Mouse (Mus musculus) liver, embryonic 14.5 days (tissue): ENCODE results near the gene Raver1. TPM values are rescaled to one million over a fixed set of nuclear protein-coding genes. Genes with fewer than 3 reads are reported as not detected.

Experiments used
- ATAC-seq: fragments of 200-750 bp; cut with Nextera tagmentation; 2 replicates; pipeline ENCODE4 v1.8.0; 2017; ENCODE audit warnings: moderate number of reproducible peaks, mild to moderate bottlenecking, moderate library complexity; ENCODE audit not compliant: insufficient read depth
- DNase-seq, 3 experiments: peaks; one replicate each; pipeline ENCODE4 v3.0.0-alpha.2; 2012 to 2013; ENCODE audit warnings: low read depth in 3 of 3, low spot score in 3 of 3
- H3K27ac ChIP-seq: fragments of 300-500 bp; sonication (generic); 2 replicates; pipeline ENCODE4 v1.5.1; 2014; ENCODE audit warnings: moderate library complexity, mild to moderate bottlenecking, control low read depth, inconsistent platforms
- H3K27me3 ChIP-seq: fragments of 300-500 bp; sonication (generic); 2 replicates; pipeline ENCODE4 v1.6.1; 2014; ENCODE audit warnings: mild to moderate bottlenecking, low read length, moderate library complexity; ENCODE audit not compliant: control insufficient read depth, insufficient read depth
- H3K36me3 ChIP-seq: fragments of 300-500 bp; sonication (generic); replicated peaks from 2 replicates; pipeline ENCODE4 v1.6.1; 2014; ENCODE audit warnings: low read depth; ENCODE audit not compliant: control insufficient read depth, insufficient read depth
- H3K4me1 ChIP-seq, 2 experiments: fragments of 200-500 bp in 1 of 2; fragments of 300-500 bp in 1 of 2; sonication (generic) in 1 of 2; replicated peaks; 2 replicates each; pipeline ENCODE4 v1.6.1; 2012 to 2014; ENCODE audit warnings: antibody characterized with exemption in 1 of 2, inconsistent platforms in 1 of 2, low read length in 1 of 2; ENCODE audit not compliant: control insufficient read depth in 2 of 2, insufficient read depth in 2 of 2
- H3K4me2 ChIP-seq: fragments of 300-500 bp; sonication (generic); 2 replicates; pipeline ENCODE4 v1.6.1; 2014; ENCODE audit warnings: low read depth, mild to moderate bottlenecking, control low read depth, moderate library complexity
- H3K4me3 ChIP-seq, 2 experiments: fragments of 200-500 bp in 1 of 2; fragments of 300-500 bp in 1 of 2; sonication (generic) in 1 of 2; 2 replicates each; pipeline ENCODE4 v1.5.1; 2012 to 2014; ENCODE audit warnings: low read depth in 2 of 2, low read length in 2 of 2, mild to moderate bottlenecking in 2 of 2, control low read depth in 1 of 2, inconsistent platforms in 1 of 2, moderate library complexity in 1 of 2; ENCODE audit not compliant: insufficient read depth in 1 of 2
- H3K9ac ChIP-seq: fragments of 300-500 bp; sonication (generic); replicated peaks from 2 replicates; pipeline ENCODE4 v1.6.1; 2014; ENCODE audit warnings: mild to moderate bottlenecking, control low read depth, moderate library complexity
- H3K9me3 ChIP-seq: fragments of 300-500 bp; sonication (generic); 2 replicates; pipeline ENCODE4 v1.6.1; 2016; ENCODE audit warnings: low read length, mixed read lengths; ENCODE audit not compliant: control insufficient read depth
- CTCF ChIP-seq: IDR thresholded peaks from 2 replicates; pipeline ENCODE4 v1.5.1; 2016; ENCODE audit warnings: antibody characterized with exemption, low read depth, control low read depth
- EP300 ChIP-seq: IDR thresholded peaks from 2 replicates; pipeline ENCODE4 v1.6.1; 2016; ENCODE audit warnings: antibody characterized with exemption, low read depth
- WGBS: fragments of 180-500 bp; shearing (Covaris S2); extraction: QIAGEN DNeasy Blood & Tissue Kit; methylation state at CpG from one replicate; pipeline ENCODE4 v1.1.7; 2014; ENCODE audit not compliant: insufficient replicate concordance; 5-methylcytosine and 5-hydroxymethylcytosine counted together
- polyA plus RNA-seq, 2 experiments: library from polyadenylated mRNA; depleted of rRNA in 1 of 2; stranded (reverse) in 1 of 2; unstranded in 1 of 2; fragments of >200 nt; fragmentation: Nextera tagmentation in 1 of 2; extraction: Ambion mirVana in 1 of 2; gene quantifications; 2 replicates each; pipeline versions ENCODE4 v1.2.1 to v1.2.3; 2012 to 2014

Gene Raver1
- polyA plus RNA-seq, 2 experiments: 21.4 to 23.4 TPM

DNA sequence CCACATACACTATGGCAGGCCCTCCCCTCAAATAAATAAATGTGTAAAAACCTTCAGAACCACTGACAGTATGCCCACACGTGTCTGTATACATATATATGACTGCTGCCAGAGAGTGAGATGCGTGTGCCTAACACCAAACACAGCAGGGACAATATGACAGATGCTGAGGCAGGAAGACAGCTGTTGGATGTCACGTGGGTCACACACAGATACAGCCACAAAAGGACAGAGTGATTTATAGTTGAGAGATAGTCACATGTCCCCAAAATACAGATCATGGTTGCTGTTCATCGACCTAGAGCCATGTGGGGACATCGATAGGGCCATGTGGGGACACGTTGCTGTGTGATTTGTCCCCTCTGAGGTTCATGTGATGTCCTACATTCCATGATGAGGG, 25.3 kb upstream of the Raver1 start:
- Histone ChIP-seq H3K9me3 (no peaks in the 10 kb centered on the region), H3K4me1 (no peaks in the 10 kb centered on the region), H3K36me3 (no peaks in the 10 kb centered on the region), H3K9ac (no peak overlapping the region), H3K4me3 (no peak overlapping the region), H3K4me2 (no peak overlapping the region), H3K27ac (no peak overlapping the region), H3K27me3 (no peaks in the 10 kb centered on the region)
- TF ChIP-seq EP300: no peak
- TF ChIP-seq CTCF: no peak
- 59% methylated on average over 6 of the region's 6 CpGs for WGBS
- ATAC-seq (no peak), DNase-seq (no peak)

- H3K4me2 ChIP-seq: no peak overlapping the region
- TF ChIP-seq CTCF (no peak), EP300 (no peak)
- H3K36me3 ChIP-seq: no peaks in the 10 kb centered on the region
- ATAC-seq (no peak), DNase-seq (no peak)
- no peak overlapping the region for H3K4me3 ChIP-seq
- no peak overlapping the region for H3K27ac ChIP-seq
- H3K9ac ChIP-seq: no peak overlapping the region
- 81% methylated on average over 8 of the region's 8 CpGs for WGBS
- H3K27me3 ChIP-seq: no peaks in the 10 kb centered on the region
- no peaks in the 10 kb centered on the region for H3K4me1 ChIP-seq
- no peaks in the 10 kb centered on the region for H3K9me3 ChIP-seq
These were observed 23.3 kb upstream of the Raver1 start for GRCm38 (mm10) chr9:21115105-21115504.

DNA sequence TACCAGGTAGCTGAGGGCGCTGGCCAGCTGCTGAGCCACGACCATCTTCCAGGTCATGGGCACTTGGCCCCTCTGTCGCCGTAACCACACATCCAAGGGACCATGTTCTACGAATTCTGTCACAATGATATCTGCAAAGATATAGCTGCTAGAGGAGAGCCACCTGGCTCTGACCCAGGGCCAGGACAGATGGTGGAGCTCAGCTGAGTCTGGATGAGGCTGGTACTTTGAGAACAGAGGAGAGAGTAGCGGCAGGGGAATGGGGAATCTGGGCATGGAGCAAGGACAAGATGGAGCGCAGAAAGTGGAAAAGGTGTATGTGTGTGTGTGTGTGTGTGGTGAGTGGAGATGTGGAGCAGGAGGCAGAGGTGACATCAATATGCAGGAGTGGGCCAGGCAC, 22.4 kb upstream of the Raver1 start:
- no peak overlapping the region for H3K4me2 ChIP-seq
- TF ChIP-seq CTCF (no peak), EP300 (no peak)
- H3K4me1 ChIP-seq: no peaks in the 10 kb centered on the region
- no peak overlapping the region for H3K27ac ChIP-seq
- no peaks in the 10 kb centered on the region for H3K36me3 ChIP-seq
- ATAC-seq (no peak), DNase-seq (no peak)
- H3K9ac ChIP-seq: no peak overlapping the region
- H3K27me3 ChIP-seq: no peaks in the 10 kb centered on the region
- WGBS: 75% methylated on average over 7 of the region's 7 CpGs
- no peak overlapping the region for H3K4me3 ChIP-seq
- no peaks in the 10 kb centered on the region for H3K9me3 ChIP-seq

DNA sequence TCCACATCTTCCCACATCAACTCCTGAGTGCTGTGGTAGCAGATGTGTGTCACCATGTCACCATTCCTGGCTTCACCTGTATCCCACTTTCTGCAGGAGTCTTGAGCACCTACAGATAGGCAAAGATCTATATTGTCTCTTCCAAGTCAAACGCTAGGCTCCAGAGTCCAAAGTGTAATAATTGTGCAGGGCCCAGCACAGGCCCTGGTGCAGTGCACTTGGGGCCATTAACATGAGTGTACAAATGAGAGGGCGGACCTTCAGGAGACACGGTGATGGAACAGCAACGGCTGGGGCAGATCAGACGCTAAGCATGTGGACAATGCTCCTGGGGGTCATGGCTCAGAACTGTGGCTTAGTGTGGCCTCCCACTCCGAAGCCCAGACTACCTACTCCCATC, 21.9 kb upstream of the Raver1 start:
- H3K9ac ChIP-seq: no peak overlapping the region
- H3K4me3 ChIP-seq: no peak overlapping the region
- TF ChIP-seq CTCF: no peak
- no peak for TF ChIP-seq EP300
- no peaks in the 10 kb centered on the region for H3K9me3 ChIP-seq
- no peak overlapping the region for H3K4me2 ChIP-seq
- DNase-seq: no peak
- ATAC-seq: no peak
- no peaks in the 10 kb centered on the region for H3K4me1 ChIP-seq
- no peaks in the 10 kb centered on the region for H3K27me3 ChIP-seq
- H3K27ac ChIP-seq: no peak overlapping the region
- whole genome bisulfite sequencing: 82% methylated on average over 6 of the region's 6 CpGs
- H3K36me3 ChIP-seq: no peaks in the 10 kb centered on the region

- H3K4me1 ChIP-seq: peaks cover 19 to 26% of the 10 kb centered on the region in 2 experiments
- H3K4me3 ChIP-seq: no peak overlapping the region
- no peaks in the 10 kb centered on the region for H3K9me3 ChIP-seq
- ATAC-seq: no peak
- no peak overlapping the region for H3K9ac ChIP-seq
- H3K27me3 ChIP-seq: no peaks in the 10 kb centered on the region
- WGBS: 62% methylated on average over 23 of the region's 23 CpGs
- H3K27ac ChIP-seq: no peak overlapping the region
- no peak overlapping the region for H3K4me2 ChIP-seq
- DNase-seq: no peak
- no peaks in the 10 kb centered on the region for H3K36me3 ChIP-seq
- no peak for TF ChIP-seq CTCF
- no peak for TF ChIP-seq EP300
These were observed 15.9 kb upstream of the Raver1 start for GRCm38 (mm10) chr9:21107607-21108237.
